Mouse (Mus musculus) C2C12 (cell line): ENCODE measurements around the gene Usp6nl. TPM values are rescaled to one million over a fixed set of nuclear protein-coding genes. Genes with fewer than 3 reads are reported as not detected.

Experiments used
- H3K27me3 ChIP-seq: one replicate; pipeline ENCODE4 v1.6.1; 2011; ENCODE audit not compliant: control insufficient read depth, insufficient read depth, insufficient read length
- H3K36me3 ChIP-seq: one replicate; pipeline ENCODE4 v1.6.1; 2011; ENCODE audit not compliant: control insufficient read depth, insufficient read depth
- H3K4me3 ChIP-seq: one replicate; pipeline ENCODE4 v1.5.1; 2011; ENCODE audit warnings: mild to moderate bottlenecking, control low read depth; ENCODE audit not compliant: poor library complexity, insufficient read depth, severe bottlenecking
- H3K79me2 ChIP-seq: one replicate; pipeline ENCODE4 v1.6.1; 2011; ENCODE audit not compliant: control insufficient read depth, insufficient read depth
- H3K79me3 ChIP-seq: one replicate; pipeline ENCODE4 v1.6.1; 2011; ENCODE audit warnings: low read depth, control low read depth
- H3ac ChIP-seq: one replicate; pipeline ENCODE3; 2011; ENCODE audit warnings: low read depth; ENCODE audit not compliant: control insufficient read depth, insufficient read length
- CEBPB ChIP-seq: IDR thresholded peaks from one replicate; pipeline ENCODE4 v1.6.1; 2011; ENCODE audit warnings: low read depth, mild to moderate bottlenecking, control low read depth, moderate library complexity
- CTCF ChIP-seq: IDR thresholded peaks from one replicate; pipeline ENCODE4 v1.5.1; 2011; ENCODE audit not compliant: control insufficient read depth, insufficient read depth, insufficient read length
- FOSL1 ChIP-seq: IDR thresholded peaks from one replicate; pipeline ENCODE4 v1.8.0; 2011; ENCODE audit warnings: mild to moderate bottlenecking, low read length; ENCODE audit not compliant: poor library complexity, insufficient read depth, severe bottlenecking
- MAX ChIP-seq: IDR thresholded peaks from one replicate; pipeline ENCODE4 v1.6.1; 2011; ENCODE audit warnings: mild to moderate bottlenecking, control low read depth
- MYOD1 ChIP-seq: IDR thresholded peaks from one replicate; pipeline ENCODE4 v1.6.1; 2011; ENCODE audit warnings: low read depth; ENCODE audit not compliant: control insufficient read depth, insufficient read length
- MYOG ChIP-seq: IDR thresholded peaks from one replicate; pipeline ENCODE4 v1.6.1; 2011; ENCODE audit not compliant: control insufficient read depth, insufficient read length; ENCODE audit errors: extremely low read depth
- USF1 ChIP-seq: IDR thresholded peaks from one replicate; pipeline ENCODE4 v1.6.1; 2011; ENCODE audit warnings: low read depth, mild to moderate bottlenecking, control low read depth, moderate library complexity
- polyA plus RNA-seq: library from polyadenylated mRNA; unstranded; fragments of >200 nt; fragmentation: generic; extraction: Trizol; gene quantifications from one replicate; pipeline ENCODE4 v1.2.1, GENCODE M21; 2012; ENCODE audit warnings: missing spikeins

Usp6nl gene
- polyA plus RNA-seq, 1 experiment: 6.1 TPM

- no peaks in the 10 kb centered on the region for H3K27me3 ChIP-seq
- H3K4me3 ChIP-seq: peak overlapping the region; percentile 79
- TF ChIP-seq MYOG (no peak), MAX (no peak), USF1 (no peak), CTCF (no peak), FOSL1 (no peak), CEBPB (no peak)
- H3K36me3 ChIP-seq: no peaks in the 10 kb centered on the region
- H3K79me2 ChIP-seq: peaks cover 51% of the 10 kb centered on the region
- H3ac ChIP-seq: peak overlapping the region; percentile 88
- H3K79me3 ChIP-seq: peaks cover 34% of the 10 kb centered on the region
Observed at GRCm38 (mm10) chr2:6322938-6323521, 563 bp downstream of the Usp6nl start.

- no peak for TF ChIP-seq MYOG
- peak; percentile 35 for TF ChIP-seq FOSL1
Observed at GRCm38 (mm10) chr2:6325646-6326045, 3.2 kb downstream of the Usp6nl start.

GRCm38 (mm10) chr2:6328927-6329326 is 6.5 kb downstream of the Usp6nl start:
- no peak overlapping the region for H3K4me3 ChIP-seq
- H3ac ChIP-seq: no peak overlapping the region
- H3K79me2 ChIP-seq: peaks cover 100% of the 10 kb centered on the region
- TF ChIP-seq FOSL1 (no peak), MAX (no peak), MYOG (no peak), MYOD1 (no peak), USF1 (no peak), CEBPB (no peak), CTCF (no peak)
- peaks cover 84% of the 10 kb centered on the region for H3K79me3 ChIP-seq
- no peaks in the 10 kb centered on the region for H3K27me3 ChIP-seq
- no peaks in the 10 kb centered on the region for H3K36me3 ChIP-seq

More at GRCm38 (mm10) chr2:6325646-6326045, 3.2 kb downstream of the Usp6nl start:
- Histone ChIP-seq H3K79me2 (peaks cover 78% of the 10 kb centered on the region), H3K79me3 (peaks cover 58% of the 10 kb centered on the region), H3K4me3 (no peak overlapping the region), H3ac (no peak overlapping the region), H3K36me3 (no peaks in the 10 kb centered on the region), H3K27me3 (no peaks in the 10 kb centered on the region)

- no peak for TF ChIP-seq MAX
Observed at GRCm38 (mm10) chr2:6330756-6331155, 8.3 kb downstream of the Usp6nl start.

GRCm38 (mm10) chr2:6331324-6332137 is 9.1 kb downstream of the Usp6nl start:
- TF ChIP-seq CTCF (no peak), MYOG (no peak), USF1 (no peak), MAX (no peak), FOSL1 (no peak), MYOD1 (no peak), CEBPB (no peak)
- Histone ChIP-seq H3ac (no peak overlapping the region), H3K79me3 (peaks cover 82% of the 10 kb centered on the region), H3K36me3 (no peaks in the 10 kb centered on the region), H3K79me2 (peaks cover 100% of the 10 kb centered on the region), H3K4me3 (no peak overlapping the region), H3K27me3 (no peaks in the 10 kb centered on the region)

More at GRCm38 (mm10) chr2:6330756-6331155, 8.3 kb downstream of the Usp6nl start:
- Histone ChIP-seq H3K79me2 (peaks cover 100% of the 10 kb centered on the region), H3K36me3 (no peaks in the 10 kb centered on the region), H3ac (no peak overlapping the region), H3K4me3 (no peak overlapping the region), H3K79me3 (peaks cover 86% of the 10 kb centered on the region), H3K27me3 (no peaks in the 10 kb centered on the region)

- H3K79me2 ChIP-seq: peaks cover 100% of the 10 kb centered on the region
- peaks cover 12% of the 10 kb centered on the region for H3K36me3 ChIP-seq
- no peaks in the 10 kb centered on the region for H3K27me3 ChIP-seq
- H3K79me3 ChIP-seq: peaks cover 85% of the 10 kb centered on the region
- peak; percentile 62 for TF ChIP-seq MYOD1
- TF ChIP-seq FOSL1: no peak
- no peak overlapping the region for H3ac ChIP-seq
- H3K4me3 ChIP-seq: no peak overlapping the region
Observed at GRCm38 (mm10) chr2:6333570-6333969, 11.1 kb downstream of the Usp6nl start.
